26 mouse cellular contexts compared by ENCODE assay signal in the genomic region with DNA sequence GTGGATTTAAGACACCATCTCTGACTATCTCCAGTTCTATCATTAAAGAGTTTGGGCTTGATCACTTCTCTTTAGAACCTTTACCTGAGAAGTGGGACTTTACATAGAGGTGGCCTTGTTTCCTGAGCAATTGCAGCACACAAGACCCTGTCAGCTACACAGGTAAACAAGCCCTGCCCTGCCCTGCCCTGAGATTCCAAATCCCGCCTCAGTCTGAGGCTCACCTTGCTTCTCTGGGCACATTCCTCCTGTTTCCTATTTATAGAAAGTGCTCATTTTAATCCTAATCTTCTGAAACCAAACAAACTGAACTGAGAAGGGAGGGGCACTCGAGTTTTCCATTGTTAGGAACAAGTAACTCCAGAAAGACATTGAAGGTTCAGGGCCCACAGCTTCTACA.
"Had no signal": no experiment of that assay in that cellular context is flagged by ENCODE, and none has a peak within 500 bp of the region (broad histone marks: within the 10 kb centered on the region; RNA-seq: fewer than 3 reads in every experiment).

No protein-coding gene starts in this region.

- H3K9me3 ChIP-seq: heart, embryonic 10.5 days; hindbrain, embryonic 10.5 days; hindbrain, embryonic 12.5 days; intestine, embryonic 15.5 days; kidney, embryonic 15.5 days; limb, embryonic 10.5 days; limb, embryonic 12.5 days had no signal

- H3K9ac ChIP-seq: heart, embryonic 12.5 days; hindbrain, embryonic 12.5 days; hindbrain, embryonic 14.5 days; intestine, embryonic 15.5 days; kidney, embryonic 15.5 days; limb, embryonic 12.5 days had no signal

- ATAC-seq: forebrain, embryonic 16.5 days; hindbrain, embryonic 16.5 days; inflammation-experienced regulatory T-cells, adult 6 months; intestine, embryonic 15.5 days; intestine, postnatal 0 days had no signal

- H3K27me3 ChIP-seq: hindbrain, embryonic 12.5 days; intestine, embryonic 15.5 days; kidney, embryonic 15.5 days; limb, embryonic 12.5 days had no signal

- H3K4me1 ChIP-seq: hindbrain, embryonic 10.5 days; hindbrain, embryonic 12.5 days had no signal

- DNase-seq: gastrocnemius, adult 2 months; gastrocnemius, postnatal 10 days; gastrocnemius, postnatal 25 days; heart, adult 18-20 months; heart, postnatal 10 days; heart, postnatal 4 days; kidney, adult 18-20 months; kidney, adult 9 months; kidney, postnatal 14 days; kidney, postnatal 4 days had no signal

- H3K4me3 ChIP-seq: gastrocnemius, adult 2 months; heart, embryonic 10.5 days; heart, embryonic 12.5 days; hindbrain, embryonic 10.5 days; hindbrain, embryonic 12.5 days; intestine, embryonic 15.5 days; kidney, embryonic 15.5 days; layer of hippocampus, adult 2 months; left cerebral cortex, adult 2 months; limb, embryonic 10.5 days; limb, embryonic 12.5 days had no signal

- H3K27ac ChIP-seq: gastrocnemius, adult 2 months; heart, embryonic 10.5 days; hindbrain, embryonic 10.5 days; hindbrain, embryonic 12.5 days; hindbrain, embryonic 14.5 days; intestine, embryonic 15.5 days; kidney, embryonic 15.5 days; kidney, postnatal 0 days; layer of hippocampus, adult 2 months; left cerebral cortex, adult 2 months; limb, embryonic 10.5 days; limb, embryonic 12.5 days had no signal

- H3K4me2 ChIP-seq: heart, embryonic 12.5 days; hindbrain, embryonic 12.5 days; hindbrain, embryonic 14.5 days; intestine, embryonic 15.5 days; kidney, embryonic 15.5 days; limb, embryonic 12.5 days had no signal

- H3K36me3 ChIP-seq: heart, embryonic 10.5 days; heart, embryonic 12.5 days; hindbrain, embryonic 10.5 days; hindbrain, embryonic 12.5 days; intestine, embryonic 15.5 days; kidney, embryonic 15.5 days; limb, embryonic 10.5 days; limb, embryonic 12.5 days had no signal
